Mouse (Mus musculus) midbrain, embryonic 11.5 days (tissue): ENCODE measurements around the gene Entpd2. TPM values are rescaled to one million over a fixed set of nuclear protein-coding genes. Genes with fewer than 3 reads are reported as not detected.

Experiments
- ATAC-seq: fragments of 200-750 bp; cut with Nextera tagmentation; 2 replicates; pipeline ENCODE4 v1.8.0; 2017; ENCODE audit warnings: moderate TSS enrichment, moderate library complexity; ENCODE audit not compliant: low FRiP score
- DNase-seq: peaks from one replicate; pipeline ENCODE4 v3.0.0; 2015; ENCODE audit warnings: low spot score; ENCODE audit errors: missing footprints
- H3K27ac ChIP-seq: fragments of 300-500 bp; sonication (generic); 2 replicates; pipeline ENCODE4 v1.5.1; 2014; ENCODE audit warnings: low read depth, low read length
- H3K27me3 ChIP-seq: fragments of 300-500 bp; sonication (generic); 2 replicates; pipeline ENCODE4 v1.6.1; 2014; ENCODE audit warnings: mild to moderate bottlenecking, low read length, moderate library complexity, mixed read lengths; ENCODE audit not compliant: control insufficient read depth, insufficient read depth
- H3K36me3 ChIP-seq: fragments of 300-500 bp; sonication (generic); 2 replicates; pipeline ENCODE4 v1.6.1; 2014; ENCODE audit warnings: mild to moderate bottlenecking, low read length, moderate library complexity, mixed read lengths; ENCODE audit not compliant: control insufficient read depth, insufficient read depth
- H3K4me1 ChIP-seq: fragments of 300-500 bp; sonication (generic); 2 replicates; pipeline ENCODE4 v1.6.1; 2014; ENCODE audit warnings: low read length; ENCODE audit not compliant: control insufficient read depth, insufficient read depth
- H3K4me2 ChIP-seq: fragments of 300-500 bp; sonication (generic); 2 replicates; pipeline ENCODE4 v1.6.1; 2014; ENCODE audit warnings: mild to moderate bottlenecking, moderate library complexity
- H3K4me3 ChIP-seq: fragments of 300-500 bp; sonication (generic); 2 replicates; pipeline ENCODE4 v1.5.1; 2014; ENCODE audit warnings: low read depth, low read length
- H3K9ac ChIP-seq: fragments of 300-500 bp; sonication (generic); 2 replicates; pipeline ENCODE4 v1.6.1; 2014; ENCODE audit warnings: low read length
- H3K9me3 ChIP-seq: fragments of 300-500 bp; sonication (generic); 2 replicates; pipeline ENCODE4 v1.6.1; 2016; ENCODE audit warnings: low read length; ENCODE audit not compliant: control insufficient read depth
- WGBS: fragments of 180-500 bp; shearing (Covaris S2); extraction: QIAGEN DNeasy Blood & Tissue Kit; methylation state at CpG from one replicate; pipeline ENCODE4 v1.1.7; 2014; 5-methylcytosine and 5-hydroxymethylcytosine counted together
- polyA plus RNA-seq: library from polyadenylated mRNA; unstranded; fragments of >200 nt; fragmentation: Nextera tagmentation; extraction: Ambion mirVana; gene quantifications from 2 replicates; pipeline ENCODE4 v1.2.1, GENCODE M21; 2014

Entpd2 gene
- polyA plus RNA-seq, 1 experiment from 2014 or later, result 0.23 TPM

- no peaks in the 10 kb centered on the region for H3K36me3 ChIP-seq
- no peaks in the 10 kb centered on the region for H3K9me3 ChIP-seq
- DNase-seq, result no peak
- H3K4me1 ChIP-seq, result no peaks in the 10 kb centered on the region
- H3K9ac ChIP-seq, result no peak within 1 kb of the TSS
- no peak within 1 kb of the TSS for H3K27ac ChIP-seq
- WGBS, result 69% methylated on average over 17 of the region's 17 CpGs
- H3K27me3 ChIP-seq, result peaks cover 8% of the 10 kb centered on the region; the same call in 1 of the 2 replicates
- H3K4me2 ChIP-seq, result no peak within 1 kb of the TSS
- H3K4me3 ChIP-seq, result no peak within 1 kb of the TSS
- ATAC-seq, result no peak
Observed at GRCm38 (mm10) chr2:25422587-25423410, 27.1 kb downstream of the Entpd2 start, which contains the start of gene Fut7. Fut7 (plus strand) TSS chr2:25423267.

GRCm38 (mm10) chr2:25423626-25424025 is 28.0 kb downstream of the Entpd2 start:
- H3K9me3 ChIP-seq, result no peaks in the 10 kb centered on the region
- ATAC-seq (no peak), DNase-seq (no peak)
- H3K9ac ChIP-seq, result no peak overlapping the region
- H3K4me3 ChIP-seq, result no peak overlapping the region
- 67% methylated on average over 1 of the region's 1 CpGs for WGBS
- H3K4me1 ChIP-seq, result no peaks in the 10 kb centered on the region
- H3K27ac ChIP-seq, result no peak overlapping the region
- no peak overlapping the region for H3K4me2 ChIP-seq
- peaks cover 8% of the 10 kb centered on the region; the same call in 1 of the 2 replicates for H3K27me3 ChIP-seq
- H3K36me3 ChIP-seq, result no peaks in the 10 kb centered on the region

GRCm38 (mm10) chr2:25425481-25425880 is 29.8 kb downstream of the Entpd2 start:
- Histone ChIP-seq H3K27me3 (peaks cover 13% of the 10 kb centered on the region), H3K9me3 (no peaks in the 10 kb centered on the region), H3K4me1 (peaks cover 5% of the 10 kb centered on the region), H3K36me3 (no peaks in the 10 kb centered on the region), H3K4me3 (no peak overlapping the region), H3K27ac (no peak overlapping the region), H3K4me2 (no peak overlapping the region), H3K9ac (no peak overlapping the region)
- WGBS, result 54% methylated on average over 27 of the region's 27 CpGs
- ATAC-seq (no peak), DNase-seq (no peak)

- H3K27me3 ChIP-seq, result peaks cover 13% of the 10 kb centered on the region
Observed at GRCm38 (mm10) chr2:25426721-25427191, 31.1 kb downstream of the Entpd2 start.

GRCm38 (mm10) chr2:25427256-25427655 is 31.6 kb downstream of the Entpd2 start:
- no peak overlapping the region for H3K4me3 ChIP-seq
- H3K9me3 ChIP-seq, result no peaks in the 10 kb centered on the region
- H3K4me1 ChIP-seq, result peaks cover 9% of the 10 kb centered on the region
- DNase-seq (no peak), ATAC-seq (no peak)
- H3K36me3 ChIP-seq, result no peaks in the 10 kb centered on the region
- no peak overlapping the region for H3K4me2 ChIP-seq
- H3K27me3 ChIP-seq, result peaks cover 13% of the 10 kb centered on the region
- WGBS, result 85% methylated on average over 5 of the region's 5 CpGs
- no peak overlapping the region for H3K27ac ChIP-seq
- H3K9ac ChIP-seq, result no peak overlapping the region

More at GRCm38 (mm10) chr2:25426721-25427191, 31.1 kb downstream of the Entpd2 start:
- H3K27ac ChIP-seq, result no peak overlapping the region
- peaks cover 9% of the 10 kb centered on the region for H3K4me1 ChIP-seq
- no peak overlapping the region for H3K9ac ChIP-seq
- H3K9me3 ChIP-seq, result no peaks in the 10 kb centered on the region
- H3K4me2 ChIP-seq, result no peak overlapping the region
- H3K4me3 ChIP-seq, result no peak overlapping the region
- 41% methylated on average over 5 of the region's 5 CpGs for WGBS
- ATAC-seq (0 out of 2 replicates have a peak, but pooled peaks have one; percentile 12), DNase-seq (peak; percentile 98)
- no peaks in the 10 kb centered on the region for H3K36me3 ChIP-seq

- Histone ChIP-seq H3K27me3 (peaks cover 13% of the 10 kb centered on the region), H3K4me1 (peaks cover 9% of the 10 kb centered on the region)
- ATAC-seq, result peak; percentile 91
Observed at GRCm38 (mm10) chr2:25428442-25429236, 33.0 kb downstream of the Entpd2 start, which contains the start of gene Abca2. Abca2 (plus strand) TSS chr2:25428703.

GRCm38 (mm10) chr2:25429435-25430180 is 33.9 kb downstream of the Entpd2 start:
- Histone ChIP-seq H3K9me3 (no peaks in the 10 kb centered on the region), H3K4me1 (peaks cover 9% of the 10 kb centered on the region), H3K27me3 (peaks cover 12% of the 10 kb centered on the region), H3K9ac (peak overlapping the region; percentile 79; the same call in 1 of the 2 replicates), H3K27ac (no peak overlapping the region), H3K4me3 (peak overlapping the region; percentile 69), H3K4me2 (peak overlapping the region; percentile 77), H3K36me3 (no peaks in the 10 kb centered on the region)
- WGBS, result 71% methylated on average over 5 of the region's 5 CpGs
- ATAC-seq (no peak), DNase-seq (peak; percentile 86)

More at GRCm38 (mm10) chr2:25428442-25429236, 33.0 kb downstream of the Entpd2 start, which contains the start of gene Abca2:
- Histone ChIP-seq H3K4me3 (peak within 1 kb of the TSS; percentile 69), H3K27ac (peak within 1 kb of the TSS; percentile 36; the same call in 1 of the 2 replicates), H3K36me3 (no peaks in the 10 kb centered on the region), H3K9ac (peak within 1 kb of the TSS; percentile 79), H3K9me3 (no peaks in the 10 kb centered on the region), H3K4me2 (peak within 1 kb of the TSS; percentile 77)
- DNase-seq, result peak; percentile 99
- under 1% methylated on average over 82 of the region's 89 CpGs for WGBS

GRCm38 (mm10) chr2:25430395-25431233 is 34.9 kb downstream of the Entpd2 start:
- Histone ChIP-seq H3K9ac (no peak overlapping the region), H3K9me3 (no peaks in the 10 kb centered on the region), H3K27ac (no peak overlapping the region), H3K4me1 (peaks cover 9% of the 10 kb centered on the region), H3K36me3 (no peaks in the 10 kb centered on the region), H3K4me3 (no peak overlapping the region), H3K27me3 (peaks cover 4% of the 10 kb centered on the region; the same call in 1 of the 2 replicates), H3K4me2 (no peak overlapping the region)
- 62% methylated on average over 17 of the region's 17 CpGs for WGBS
- ATAC-seq, result no peak
- no peak for DNase-seq
